Mouse (Mus musculus) CH12.LX (cell line): ENCODE measurements around the gene Fuz. TPM values are rescaled to one million over a fixed set of nuclear protein-coding genes. Genes with fewer than 3 reads are reported as not detected.

ENCODE experiments used
- DNase-seq: peaks from one replicate; pipeline ENCODE4 v3.0.0-alpha.2; 2013; ENCODE audit errors: extremely low read depth
- H3K27ac ChIP-seq: 2 replicates; pipeline ENCODE4 v1.5.1; 2012; ENCODE audit warnings: low read depth, mild to moderate bottlenecking, control low read depth, moderate library complexity; ENCODE audit not compliant: insufficient read depth
- H3K27me3 ChIP-seq: replicated peaks from 2 replicates; pipeline ENCODE3; 2012; ENCODE audit warnings: inconsistent platforms
- H3K36me3 ChIP-seq, 2 experiments: replicated peaks in 1 of 2; 2 replicates each; pipeline versions ENCODE3 to v1.6.1; 2012; ENCODE audit warnings: inconsistent platforms in 1 of 2, low read length in 1 of 2, mild to moderate bottlenecking in 1 of 2, mixed read lengths in 1 of 2, moderate library complexity in 1 of 2; ENCODE audit not compliant: control insufficient read depth in 1 of 2, insufficient read depth in 1 of 2
- H3K4me1 ChIP-seq, 2 experiments: 2 replicates each; pipeline ENCODE4 v1.6.1; 2012; ENCODE audit warnings: inconsistent platforms in 1 of 2, moderate library complexity in 1 of 2; ENCODE audit not compliant: insufficient read depth in 2 of 2, control insufficient read depth in 1 of 2
- H3K4me2 ChIP-seq: 2 replicates; pipeline ENCODE4 v1.6.1; 2012; ENCODE audit warnings: low read depth, mild to moderate bottlenecking, control low read depth; ENCODE audit not compliant: poor library complexity, insufficient read depth, severe bottlenecking
- H3K4me3 ChIP-seq, 3 experiments: fragments of 150-350 bp in 1 of 3; sonication (generic) in 1 of 3; replicated peaks in 1 of 3; 2 replicates each; pipeline versions ENCODE3 to v1.5.1; 2011 to 2012; ENCODE audit warnings: low read depth in 2 of 3, low read length in 2 of 3, mild to moderate bottlenecking in 2 of 3, moderate library complexity in 2 of 3, control low read depth in 1 of 3, improper control_type of control experiment in 1 of 3, inconsistent platforms in 1 of 3, mixed read lengths in 1 of 3; ENCODE audit not compliant: poor library complexity in 1 of 3
- H3K79me2 ChIP-seq: replicated peaks from 2 replicates; pipeline ENCODE4 v1.6.1; 2012; ENCODE audit warnings: mild to moderate bottlenecking, moderate library complexity; ENCODE audit not compliant: control insufficient read depth, poor library complexity, insufficient read depth, severe bottlenecking; ENCODE audit errors: extremely low read depth
- H3K9ac ChIP-seq: 2 replicates; pipeline ENCODE4 v1.6.1; 2012; ENCODE audit warnings: low read depth, mild to moderate bottlenecking, control low read depth, moderate library complexity; ENCODE audit not compliant: insufficient read depth
- H3K9me3 ChIP-seq: replicated peaks from 2 replicates; pipeline ENCODE3; 2012; ENCODE audit warnings: low read length, inconsistent platforms, mixed read lengths
- BHLHE40 ChIP-seq: IDR thresholded peaks from 2 replicates; pipeline ENCODE4 v1.6.1; 2011; ENCODE audit warnings: mild to moderate bottlenecking, low read depth, low read length, improper control_type of control experiment
- CHD1 ChIP-seq: IDR thresholded peaks from 2 replicates; pipeline ENCODE4 v1.6.1; 2012; ENCODE audit warnings: low read depth, low read length, improper control_type of control experiment, inconsistent platforms
- CHD2 ChIP-seq: IDR thresholded peaks from 2 replicates; pipeline ENCODE4 v1.6.1; 2011; ENCODE audit warnings: low read length, improper control_type of control experiment
- CTCF ChIP-seq, 2 experiments: IDR thresholded peaks in 1 of 2; conservative IDR thresholded peaks in 1 of 2; 2 replicates each; pipeline ENCODE4 v1.5.1; 2011 to 2012; ENCODE audit warnings: low read depth in 2 of 2, low read length in 2 of 2, improper control_type of control experiment in 1 of 2, inconsistent platforms in 1 of 2, mild to moderate bottlenecking in 1 of 2, moderate library complexity in 1 of 2
- E2F4 ChIP-seq: IDR thresholded peaks from 2 replicates; pipeline ENCODE4 v1.6.1; 2011; ENCODE audit warnings: low read depth, low read length, improper control_type of control experiment; ENCODE audit not compliant: insufficient replicate concordance
- ELF1 ChIP-seq: IDR thresholded peaks from 2 replicates; pipeline ENCODE4 v1.6.1; 2014; ENCODE audit warnings: low read depth, mild to moderate bottlenecking, inconsistent platforms, low read length, improper control_type of control experiment
- EP300 ChIP-seq: IDR thresholded peaks from 2 replicates; pipeline ENCODE4 v1.6.1; 2011; ENCODE audit warnings: low read length, improper control_type of control experiment
- ETS1 ChIP-seq: conservative IDR thresholded peaks from 2 replicates; pipeline ENCODE4 v1.6.1; 2012; ENCODE audit warnings: low read depth, mild to moderate bottlenecking, inconsistent platforms, low read length, improper control_type of control experiment, moderate library complexity
- GABPA ChIP-seq: IDR thresholded peaks from 2 replicates; pipeline ENCODE4 v1.6.1; 2012; ENCODE audit warnings: low read depth, low read length, improper control_type of control experiment, inconsistent platforms; ENCODE audit not compliant: insufficient replicate concordance
- HCFC1 ChIP-seq: IDR thresholded peaks from 2 replicates; pipeline ENCODE4 v1.6.1; 2012; ENCODE audit warnings: low read depth, mild to moderate bottlenecking, inconsistent platforms, low read length, improper control_type of control experiment
- IRF4 ChIP-seq: IDR thresholded peaks from 2 replicates; pipeline ENCODE4 v1.6.1; 2014; ENCODE audit warnings: low read depth, mild to moderate bottlenecking, inconsistent platforms, low read length, improper control_type of control experiment
- JUN ChIP-seq: IDR thresholded peaks from 2 replicates; pipeline ENCODE4 v1.6.1; 2011; ENCODE audit warnings: low read depth, mild to moderate bottlenecking, low read length, improper control_type of control experiment, moderate library complexity; ENCODE audit not compliant: insufficient read depth
- JUND ChIP-seq: conservative IDR thresholded peaks from 2 replicates; pipeline ENCODE4 v1.6.1; 2011; ENCODE audit warnings: low read depth, low read length, improper control_type of control experiment
- KAT2A ChIP-seq: IDR thresholded peaks from 2 replicates; pipeline ENCODE4 v1.6.1; 2012; ENCODE audit warnings: low read length, improper control_type of control experiment, inconsistent platforms; ENCODE audit not compliant: insufficient replicate concordance
- MAFK ChIP-seq: IDR thresholded peaks from 2 replicates; pipeline ENCODE4 v1.6.1; 2011; ENCODE audit warnings: low read length, improper control_type of control experiment; ENCODE audit not compliant: insufficient replicate concordance
- MAZ ChIP-seq: IDR thresholded peaks from 2 replicates; pipeline ENCODE4 v1.6.1; 2012; ENCODE audit warnings: low read depth, mild to moderate bottlenecking, inconsistent platforms, low read length, improper control_type of control experiment, moderate library complexity
- MEF2A ChIP-seq: IDR thresholded peaks from 2 replicates; pipeline ENCODE4 v1.6.1; 2014; ENCODE audit warnings: low read depth, mild to moderate bottlenecking, inconsistent platforms, low read length, improper control_type of control experiment, borderline replicate concordance
- MXI1 ChIP-seq: IDR thresholded peaks from 2 replicates; pipeline ENCODE4 v1.6.1; 2011; ENCODE audit warnings: mild to moderate bottlenecking, low read depth, low read length, improper control_type of control experiment
- MYC ChIP-seq: IDR thresholded peaks from 2 replicates; pipeline ENCODE4 v1.6.1; 2011; ENCODE audit warnings: low read depth, mild to moderate bottlenecking, improper control_type of control experiment, low read length
- NELFE ChIP-seq: IDR thresholded peaks from 2 replicates; pipeline ENCODE4 v1.6.1; 2011; ENCODE audit warnings: low read depth, low read length, improper control_type of control experiment
- NRF1 ChIP-seq: IDR thresholded peaks from 2 replicates; pipeline ENCODE4 v1.6.1; 2014; ENCODE audit warnings: low read depth, mild to moderate bottlenecking, inconsistent platforms, low read length, improper control_type of control experiment, moderate library complexity
- PAX5 ChIP-seq: IDR thresholded peaks from 2 replicates; pipeline ENCODE4 v1.6.1; 2012; ENCODE audit warnings: low read length, inconsistent platforms, mixed read lengths
- POLR2A ChIP-seq: IDR thresholded peaks from 2 replicates; pipeline ENCODE4 v1.6.1; 2011; ENCODE audit warnings: low read depth, mild to moderate bottlenecking, improper control_type of control experiment, low read length
- POLR2AphosphoS2 ChIP-seq: IDR thresholded peaks from 2 replicates; pipeline ENCODE4 v1.6.1; 2011; ENCODE audit warnings: low read depth, low read length, improper control_type of control experiment
- RAD21 ChIP-seq: IDR thresholded peaks from 2 replicates; pipeline ENCODE4 v1.6.1; 2011; ENCODE audit warnings: low read depth, mild to moderate bottlenecking, low read length, improper control_type of control experiment, moderate library complexity
- RCOR1 ChIP-seq: conservative IDR thresholded peaks from 2 replicates; pipeline ENCODE4 v1.6.1; 2012; ENCODE audit warnings: low read depth, mild to moderate bottlenecking, inconsistent platforms, low read length, improper control_type of control experiment
- SIN3A ChIP-seq: IDR thresholded peaks from 2 replicates; pipeline ENCODE4 v1.6.1; 2012; ENCODE audit warnings: low read length, improper control_type of control experiment, inconsistent platforms
- SMC3 ChIP-seq: IDR thresholded peaks from 2 replicates; pipeline ENCODE4 v1.6.1; 2011; ENCODE audit warnings: low read depth, low read length, improper control_type of control experiment
- TBP ChIP-seq: conservative IDR thresholded peaks from 2 replicates; pipeline ENCODE4 v1.6.1; 2011; ENCODE audit warnings: low read depth, low read length, improper control_type of control experiment
- TCF12 ChIP-seq: IDR thresholded peaks from 2 replicates; pipeline ENCODE4 v1.6.1; 2014; ENCODE audit warnings: low read depth, mild to moderate bottlenecking, inconsistent platforms, low read length, improper control_type of control experiment
- UBTF ChIP-seq: IDR thresholded peaks from 2 replicates; pipeline ENCODE4 v1.6.1; 2012; ENCODE audit warnings: low read depth, mild to moderate bottlenecking, inconsistent platforms, low read length, improper control_type of control experiment, moderate library complexity
- USF1 ChIP-seq: IDR thresholded peaks from 2 replicates; pipeline ENCODE4 v1.6.1; 2014; ENCODE audit warnings: low read depth, mild to moderate bottlenecking, inconsistent platforms, low read length, improper control_type of control experiment
- USF2 ChIP-seq: conservative IDR thresholded peaks from 2 replicates; pipeline ENCODE4 v1.6.1; 2011; ENCODE audit warnings: low read depth, low read length, improper control_type of control experiment
- ZC3H11A ChIP-seq: IDR thresholded peaks from 2 replicates; pipeline ENCODE4 v1.6.1; 2012; ENCODE audit warnings: low read depth, mild to moderate bottlenecking, inconsistent platforms, low read length, improper control_type of control experiment
- ZKSCAN1 ChIP-seq: IDR thresholded peaks from 2 replicates; pipeline ENCODE4 v1.6.1; 2012; ENCODE audit warnings: low read depth, inconsistent platforms, low read length, improper control_type of control experiment, borderline replicate concordance
- ZMIZ1 ChIP-seq: IDR thresholded peaks from 2 replicates; pipeline ENCODE4 v1.6.1; 2012; ENCODE audit warnings: low read depth, mild to moderate bottlenecking, inconsistent platforms, low read length, improper control_type of control experiment
- ZNF384 ChIP-seq: IDR thresholded peaks from 2 replicates; pipeline ENCODE4 v1.6.1; 2012; ENCODE audit warnings: low read depth, low read length, improper control_type of control experiment, inconsistent platforms
- dilution Hi-C: fragments of 300-500 bp; cut with MboI; formaldehyde crosslinking; loops from 2 replicates; pipeline ENCODE4 v1.14.3; 2020; ENCODE audit warnings: low sequenced_read_pairs; ENCODE audit not compliant: extremely low pct_unique_long_range_greater_than_20kb, extremely low pct_ligation_motif_present
- in situ Hi-C: fragments of 300-500 bp; cut with MboI; formaldehyde crosslinking; loops from 3 replicates; pipeline ENCODE4 v1.14.3; 2019; ENCODE audit warnings: low sequenced_read_pairs, low pct_ligation_motif_present, low pct_unique_long_range_greater_than_20kb, mixed read lengths
- polyA plus RNA-seq: library from polyadenylated mRNA; unstranded; fragments of >175 nt; gene quantifications from 2 replicates; pipeline ENCODE4 v1.2.1, GENCODE M21; 2012; ENCODE audit warnings: low read depth; ENCODE audit not compliant: insufficient read length
- total RNA-seq, 2 experiments: library from RNA; depleted of rRNA; stranded (reverse); fragments of 300-350 nt in 1 of 2; fragments of >200 nt in 1 of 2; gene quantifications; 2 replicates each; pipeline ENCODE4 v1.2.3; 2012 to 2014

Fuz gene
- total and polyA plus RNA-seq, 3 experiments: 16.7 to 17.1 (median 16.9) TPM

GRCm38 (mm10) chr7:44848561-44849415 lies 47.1 kb upstream of the Fuz start, which contains the start of the genes Akt1s1 and Tbc1d17:
Gene Akt1s1, plus strand, starts transcription at chr7:44848991.
Gene Tbc1d17, minus strand, starts transcription at chr7:44849079.
- Histone ChIP-seq H3K27me3 (no peaks in the 10 kb centered on the region), H3K4me1 (peaks cover 14 to 48% of the 10 kb centered on the region in 2 experiments), H3K9me3 (no peaks in the 10 kb centered on the region), H3K79me2 (peaks cover 28% of the 10 kb centered on the region), H3K9ac (peak within 1 kb of the TSS; percentile 97), H3K4me3 (peak within 1 kb of the TSS; percentile 81 to 98 (median 93)), H3K36me3 (peaks cover 39 to 61% of the 10 kb centered on the region in 2 experiments), H3K27ac (peak within 1 kb of the TSS; percentile 94), H3K4me2 (peak within 1 kb of the TSS; percentile 79)
- in situ Hi-C loops: no loop called here
- dilution Hi-C loops: no loop called here
- peak; percentile 99 for DNase-seq
- TF ChIP-seq IRF4 (peak; percentile 70), USF2 (peak; percentile 87), UBTF (peak; percentile 22; the same call in 1 of the 2 replicates), E2F4 (peak; percentile 79; the same call in 1 of the 2 replicates), POLR2AphosphoS2 (no peak), PAX5 (no peak), MYC (peak; percentile 84), HCFC1 (peak; percentile 86), EP300 (peak; percentile 45), MAFK (peak; percentile 30; the same call in 1 of the 2 replicates), NRF1 (peak; percentile 86), CHD1 (peak; percentile 99), ETS1 (peak; percentile 65), ZC3H11A (no peak), RCOR1 (peak; percentile 99), SMC3 (no peak), TCF12 (peak; percentile 68), ZNF384 (no peak), SIN3A (peak; percentile 91), MEF2A (peak; percentile 40), KAT2A (peak; percentile 90; the same call in 1 of the 2 replicates), TBP (no peak), GABPA (peak; percentile 17; the same call in 1 of the 2 replicates), ZMIZ1 (peak; percentile 76; the same call in 1 of the 2 replicates), ELF1 (peak; percentile 81), CHD2 (peak; percentile 85; the same call in 1 of the 2 replicates), USF1 (peak; percentile 91), MAZ (peak; percentile 92), RAD21 (no peak), POLR2A (peak; percentile 50; the same call in 1 of the 2 replicates), NELFE (peak; percentile 60; the same call in 1 of the 2 replicates), JUND (0 out of 2 replicates have a peak, but pooled peaks have one; percentile 27), BHLHE40 (peak; percentile 93), MXI1 (0 out of 2 replicates have a peak, but pooled peaks have one; percentile 53), CTCF (conservative IDR thresholded peaks at IDR 0.05 in 1 of 2, IDR thresholded peaks at IDR 0.05 in 1 of 2; ENCODE audit: low read depth in 2 of 2, low read length in 2 of 2) (no peak), JUN (0 out of 2 replicates have a peak, but pooled peaks have one; percentile 15), ZKSCAN1 (no peak)
